Mouse (Mus musculus) spleen, adult 12 weeks (tissue): Measurements from ENCODE around the gene Gnai2.

ENCODE experiments used
- DNase-seq: peaks from one replicate; pipeline ENCODE4 v3.0.0; 2022; ENCODE audit warnings: low spot score

Gene Gnai2

DNA sequence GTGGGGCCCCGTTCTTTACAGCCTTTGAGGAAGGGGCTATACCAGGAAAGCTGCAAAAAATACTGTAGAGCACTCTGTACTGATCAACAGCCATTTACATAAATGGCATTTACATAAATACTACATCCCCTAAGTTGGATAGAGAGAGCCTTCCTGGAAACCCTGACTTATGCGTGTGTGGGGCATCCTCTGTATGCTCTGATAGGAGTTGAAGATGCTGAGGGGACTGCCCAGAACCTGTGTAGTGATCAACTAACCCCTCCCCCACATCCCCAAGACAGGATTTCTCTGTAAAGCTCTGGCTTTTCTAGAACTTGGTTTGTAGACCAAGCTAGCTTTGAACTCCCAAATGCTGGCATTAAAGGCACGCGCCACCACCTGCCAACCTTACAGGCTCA, 25.7 kb downstream of the Gnai2 start:
- DNase-seq, result no peak

DNA sequence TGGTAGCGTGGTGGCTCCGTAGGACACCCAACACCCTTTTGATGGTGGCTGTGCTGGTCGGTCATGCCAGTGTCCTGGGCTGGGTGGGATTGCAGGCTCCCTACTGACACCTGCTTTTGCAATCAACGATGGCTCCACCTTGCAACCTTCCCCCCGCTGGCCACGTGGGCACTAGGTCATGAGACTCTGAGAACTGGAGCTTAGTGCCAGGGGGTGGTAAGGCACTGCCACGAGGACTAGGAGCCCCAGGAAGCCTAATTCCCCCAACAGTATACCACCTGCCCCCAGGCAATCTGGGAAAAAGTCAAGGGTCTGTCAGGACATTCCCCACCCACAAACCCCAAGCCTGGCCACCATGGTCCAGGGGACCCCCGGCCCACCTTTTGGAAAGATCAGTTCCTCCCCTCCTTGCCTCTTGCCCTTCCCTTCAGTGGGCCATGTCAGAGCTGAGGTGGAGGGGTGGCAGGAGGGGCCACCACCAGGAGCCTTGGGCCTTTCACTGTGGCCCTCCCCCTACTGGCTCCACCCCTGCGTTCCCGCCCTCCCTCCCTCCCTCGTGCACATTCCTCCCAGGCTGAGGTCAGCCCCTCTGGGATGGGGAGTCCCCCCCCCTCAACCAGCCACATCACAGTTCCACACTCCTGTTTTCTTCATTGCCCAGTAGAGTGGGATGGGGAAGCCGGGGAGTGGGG, 26.3 kb downstream of the Gnai2 start, which contains the start of gene Sema3b:
TSS of gene Sema3b (minus strand) at position 489 of the 692 bp plus-strand sequence.
- no peak for DNase-seq

DNA sequence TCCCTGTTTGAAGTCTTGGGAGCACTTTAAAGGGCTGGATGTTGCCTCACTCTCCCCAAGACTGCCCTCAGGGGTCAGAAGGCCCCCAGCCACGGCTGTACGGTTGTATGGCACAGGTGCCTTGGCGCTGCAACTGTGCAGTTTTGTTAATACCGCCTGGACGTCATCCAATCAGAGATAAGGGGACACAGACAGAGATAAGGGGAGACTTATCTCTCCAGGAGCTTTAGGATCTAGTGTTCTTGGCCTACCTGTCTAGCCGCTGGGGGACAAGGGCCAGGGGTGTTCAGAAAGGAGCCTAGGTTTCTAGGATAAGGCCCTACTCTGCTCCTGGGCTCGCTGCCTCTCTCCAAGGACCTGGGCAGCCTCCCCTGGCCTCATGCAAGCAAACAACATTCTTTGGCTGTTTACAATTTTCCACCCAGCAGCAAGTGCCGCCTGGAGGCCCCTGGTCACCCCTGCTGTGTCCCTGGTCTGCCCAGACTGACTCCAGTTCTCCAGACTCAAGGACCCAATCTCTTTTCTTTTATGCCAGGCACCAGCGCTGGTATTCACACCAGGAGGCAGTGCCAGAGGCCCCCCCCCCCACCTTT, 27.4 kb downstream of the Gnai2 start:
- DNase-seq, result no peak

DNA sequence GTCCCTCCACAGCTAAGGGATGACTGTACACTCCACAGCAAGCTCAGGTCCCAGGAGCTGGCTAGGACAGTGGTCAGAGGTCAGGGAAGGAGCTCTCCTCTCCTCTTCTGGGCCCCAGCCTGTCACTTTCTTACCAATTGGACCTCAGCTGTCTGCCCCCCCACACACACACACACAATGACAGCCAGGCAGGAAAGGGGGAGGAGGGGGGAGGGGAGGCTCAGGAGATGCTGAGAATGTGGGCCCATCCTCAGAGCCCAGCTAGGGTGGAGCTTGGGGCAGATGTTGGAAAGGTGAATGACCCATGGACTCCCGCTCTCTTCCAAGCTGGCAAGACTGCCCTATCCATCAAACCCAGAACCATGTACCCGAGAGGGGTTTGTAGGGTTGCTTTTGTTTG, 28.1 kb downstream of the Gnai2 start:
- DNase-seq, result no peak

DNA sequence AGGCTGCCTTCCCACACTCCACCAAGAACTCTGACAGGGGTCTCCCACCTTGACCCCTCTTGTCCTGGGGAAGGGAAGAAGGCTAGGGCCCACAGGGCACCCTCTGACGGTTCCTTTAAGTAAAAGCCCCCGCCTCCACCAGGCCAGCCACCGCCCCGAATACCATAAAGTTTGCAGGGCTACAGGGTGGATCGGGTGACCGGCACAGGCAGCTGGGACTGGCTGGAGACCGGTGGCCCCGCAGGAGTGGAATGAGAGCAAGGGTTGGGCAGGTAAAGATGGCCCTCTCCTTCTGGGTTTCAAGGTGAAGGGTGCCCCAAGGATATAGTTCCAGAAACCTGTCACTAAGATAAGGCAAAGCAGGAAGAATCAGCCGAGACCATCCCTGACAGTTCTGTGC, 28.6 kb downstream of the Gnai2 start:
- DNase-seq, result no peak

DNA sequence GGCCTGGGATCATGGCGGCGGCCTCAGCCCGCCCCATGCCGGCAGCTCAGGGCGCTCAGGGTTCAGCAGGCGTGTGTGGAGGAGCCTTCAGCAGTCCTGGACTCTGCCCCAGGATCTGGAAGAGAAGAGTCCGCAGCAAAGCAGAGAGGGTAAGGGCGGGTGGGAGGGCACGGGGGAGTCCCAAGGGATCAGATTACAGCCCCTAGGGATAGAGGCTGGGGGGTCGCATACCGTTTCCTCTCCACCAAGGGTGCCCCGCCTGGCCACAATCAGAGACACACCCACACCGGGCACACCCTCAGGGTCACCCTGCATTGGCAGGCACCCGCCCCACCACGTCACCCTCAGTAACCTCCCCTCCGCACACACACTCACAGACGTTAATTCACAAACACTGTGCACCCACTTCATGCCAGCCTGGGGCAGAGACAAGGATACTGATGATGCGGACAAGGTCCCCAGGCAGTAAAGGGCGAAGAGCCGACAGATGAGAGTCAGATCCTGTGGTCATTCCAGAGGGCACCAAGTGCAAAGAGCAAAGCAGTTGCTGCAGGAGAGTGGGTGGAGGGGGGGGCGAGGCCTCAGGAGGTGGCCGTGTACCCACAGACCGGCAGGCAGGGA, 30.0 kb downstream of the Gnai2 start:
- no peak for DNase-seq

DNA sequence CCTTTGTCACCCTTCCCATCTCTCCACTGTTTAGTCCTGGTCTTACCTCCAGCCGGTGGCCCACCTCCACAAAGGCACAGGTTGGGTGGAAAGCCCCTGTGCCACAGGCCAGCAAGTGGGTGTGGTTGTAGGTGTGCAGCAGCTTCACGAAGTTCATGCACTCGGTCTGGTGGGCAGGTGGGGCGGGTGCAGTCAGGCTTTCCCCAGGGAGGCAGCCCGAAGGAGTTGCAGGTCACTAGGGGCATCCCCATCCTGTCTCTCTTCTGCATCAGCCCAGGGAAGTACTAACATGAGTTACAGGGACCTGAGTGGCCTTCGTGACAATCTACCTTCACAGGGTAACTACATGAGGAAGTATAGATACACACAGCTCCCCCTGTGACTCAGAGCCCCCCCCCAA, 31.9 kb downstream of the Gnai2 start:
- no peak for DNase-seq

DNA sequence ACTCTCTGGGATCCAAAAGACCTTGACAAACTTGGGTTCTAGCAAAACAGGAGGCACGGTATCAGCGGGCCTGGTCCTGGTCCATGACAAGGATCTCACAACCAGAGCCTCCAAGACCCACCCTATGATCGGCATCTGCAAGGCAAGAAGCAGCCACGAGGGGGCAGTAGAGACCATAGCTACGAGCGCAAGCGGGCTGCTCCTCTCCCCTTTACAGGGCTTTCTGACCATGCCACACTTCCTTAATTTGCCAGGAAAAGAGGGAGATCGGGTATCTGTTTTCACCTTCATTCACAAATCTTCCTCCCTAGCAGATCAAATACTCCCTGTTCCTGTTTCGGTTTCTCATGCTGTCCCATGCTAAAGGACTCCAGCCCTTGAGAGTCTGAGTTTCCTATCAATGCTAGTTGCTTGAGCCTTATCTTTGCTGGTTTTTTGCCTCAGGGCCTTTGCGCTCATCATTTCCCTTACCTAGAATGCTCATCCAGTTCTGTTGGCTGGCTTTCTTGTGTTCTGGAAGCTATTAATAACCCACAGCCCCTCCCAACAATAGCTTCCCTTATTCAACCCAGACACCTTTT, 33.0 kb downstream of the Gnai2 start:
- peak; percentile 87 for DNase-seq

DNA sequence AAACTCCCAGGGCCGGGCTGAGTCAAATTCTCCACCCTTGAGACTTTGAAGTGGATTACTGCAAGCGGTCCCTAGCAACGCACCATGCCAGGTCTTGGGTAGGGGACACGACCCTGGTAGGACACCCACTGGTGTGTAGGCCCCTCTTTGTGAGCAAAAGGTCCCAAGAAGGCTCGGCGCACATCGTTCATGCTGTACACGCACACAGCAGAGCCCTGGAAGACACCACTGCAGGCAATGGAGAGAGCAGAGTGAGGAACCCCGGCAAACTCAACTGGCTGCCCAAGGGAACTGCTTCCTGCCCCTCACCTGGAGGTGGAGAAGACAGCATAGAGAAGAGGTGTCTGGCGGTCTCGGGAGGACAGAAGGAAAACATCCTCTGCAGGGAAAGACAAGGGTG, 33.9 kb downstream of the Gnai2 start:
- DNase-seq, result no peak

DNA sequence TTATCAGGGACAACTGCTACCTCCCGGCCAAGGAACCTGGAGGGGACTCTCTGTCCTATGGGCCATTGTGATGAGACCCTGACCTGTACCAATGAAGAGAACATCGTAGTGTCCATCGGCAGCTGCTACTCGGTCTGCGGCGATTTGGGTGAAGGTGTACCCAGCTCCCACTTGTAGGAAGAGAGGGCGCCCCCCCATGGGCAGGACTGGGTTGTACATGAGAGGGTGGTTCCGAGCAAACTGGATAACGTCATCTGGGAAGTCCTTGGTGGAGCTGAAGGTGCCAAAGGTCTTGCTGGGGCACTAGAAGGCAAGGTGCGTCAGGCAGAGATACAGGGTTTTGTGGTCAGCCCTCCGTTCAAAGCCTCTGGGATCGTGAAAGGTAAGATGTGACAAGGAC, 34.4 kb downstream of the Gnai2 start:
- no peak for DNase-seq

DNA sequence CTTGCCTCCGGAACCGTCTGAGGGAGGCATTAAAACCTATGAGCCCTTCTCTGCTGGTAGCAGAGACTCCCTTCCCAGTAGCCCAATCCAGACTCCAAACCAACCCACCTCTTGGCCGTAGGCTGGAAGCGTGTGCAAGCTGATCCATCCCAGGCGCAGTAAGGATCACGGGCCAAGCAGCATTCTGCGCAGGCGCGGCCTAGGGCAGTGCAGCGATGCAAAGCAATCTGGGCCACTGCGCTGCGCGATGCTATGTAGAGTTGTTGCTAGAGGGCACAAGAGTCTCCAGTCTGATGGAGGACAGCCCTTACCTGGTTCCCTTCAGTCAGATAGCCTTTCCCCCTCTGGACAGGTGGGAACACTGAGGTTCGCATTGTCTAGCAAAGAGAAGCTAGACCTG, 35.3 kb downstream of the Gnai2 start:
- DNase-seq, result no peak

DNA sequence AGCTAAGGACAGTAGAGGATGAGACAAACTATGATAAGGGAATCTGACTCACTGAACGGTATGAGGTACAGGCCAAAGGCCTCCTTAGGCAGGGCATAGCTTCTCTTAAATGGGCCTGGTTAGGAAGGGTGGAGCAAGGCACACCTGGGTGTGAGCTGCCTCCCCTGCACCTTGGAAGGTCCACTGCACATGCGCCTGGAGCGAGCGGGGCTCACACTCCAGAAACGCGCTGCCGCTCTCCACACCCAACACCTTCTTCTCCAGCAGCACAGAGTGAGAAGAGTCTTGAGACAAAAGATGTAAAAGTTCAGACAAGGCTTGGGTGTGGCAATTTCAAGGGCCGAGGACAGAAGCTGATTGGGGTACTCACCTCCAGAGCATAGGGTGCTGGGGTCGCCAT, 35.7 kb downstream of the Gnai2 start:
- DNase-seq, result no peak

DNA sequence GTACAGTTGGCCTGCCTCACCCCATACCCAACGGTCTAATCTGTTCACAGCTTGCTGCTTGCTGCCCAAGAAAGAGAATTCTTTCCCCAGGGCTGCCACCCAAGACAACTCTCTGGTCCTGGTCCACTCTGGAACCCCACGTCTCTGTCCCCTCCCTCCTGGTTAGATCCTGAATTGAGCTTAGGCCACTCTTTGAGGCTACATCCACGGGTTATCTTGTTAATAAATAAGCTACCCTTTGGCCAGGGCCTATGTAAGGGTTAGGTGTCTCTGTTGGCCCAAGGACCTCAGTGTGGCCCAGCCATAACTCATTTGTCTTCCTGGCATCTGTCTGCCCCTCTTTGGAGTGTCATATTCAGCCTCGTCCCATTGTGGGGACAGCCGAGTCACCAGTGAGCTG, 36.8 kb downstream of the Gnai2 start:
- DNase-seq, result no peak

DNA sequence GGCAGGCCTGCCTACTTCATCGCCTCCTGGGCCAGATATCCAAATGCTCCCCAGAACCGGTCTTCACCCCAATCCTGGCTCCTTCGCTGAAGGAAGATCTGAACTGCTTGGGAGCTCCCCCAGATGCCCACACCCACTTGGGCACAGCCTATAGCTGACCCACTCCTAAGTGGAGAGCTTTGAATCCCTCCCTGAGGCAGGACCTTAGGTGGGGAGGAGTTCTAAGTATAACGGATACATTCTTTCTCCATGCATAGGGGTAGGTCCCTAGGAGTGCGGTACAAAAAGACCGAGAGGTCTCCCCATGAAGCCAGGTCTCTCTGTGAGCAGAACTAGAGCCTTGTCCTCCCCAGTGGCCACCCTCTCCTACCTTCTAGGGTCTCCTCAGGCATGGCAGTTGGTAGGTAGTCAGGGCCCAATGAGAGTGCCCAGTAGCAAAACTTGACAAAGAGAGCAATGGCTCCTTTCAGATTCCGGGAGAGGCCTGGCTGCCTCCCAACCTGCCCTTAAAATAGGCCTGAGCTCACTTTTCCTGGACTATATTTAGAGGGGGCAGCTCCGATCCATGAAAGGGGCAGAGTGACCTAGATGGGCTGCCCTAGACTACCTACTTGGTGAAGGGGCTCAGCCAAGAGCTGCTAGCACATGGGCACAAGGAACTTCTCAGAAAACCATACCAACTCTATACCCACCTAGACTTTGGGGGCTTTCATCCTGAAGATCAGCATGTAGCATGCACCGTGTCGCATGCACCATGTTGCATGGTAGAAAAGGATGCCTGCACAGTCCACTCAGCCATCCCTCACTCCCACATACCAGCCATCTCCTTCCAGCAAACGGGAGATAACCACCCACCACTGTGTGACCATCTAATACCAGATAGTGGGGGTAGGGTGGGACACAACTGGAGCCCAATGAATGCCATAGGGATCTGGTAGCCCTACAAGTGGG, 38.3 kb downstream of the Gnai2 start:
- no peak for DNase-seq

DNA sequence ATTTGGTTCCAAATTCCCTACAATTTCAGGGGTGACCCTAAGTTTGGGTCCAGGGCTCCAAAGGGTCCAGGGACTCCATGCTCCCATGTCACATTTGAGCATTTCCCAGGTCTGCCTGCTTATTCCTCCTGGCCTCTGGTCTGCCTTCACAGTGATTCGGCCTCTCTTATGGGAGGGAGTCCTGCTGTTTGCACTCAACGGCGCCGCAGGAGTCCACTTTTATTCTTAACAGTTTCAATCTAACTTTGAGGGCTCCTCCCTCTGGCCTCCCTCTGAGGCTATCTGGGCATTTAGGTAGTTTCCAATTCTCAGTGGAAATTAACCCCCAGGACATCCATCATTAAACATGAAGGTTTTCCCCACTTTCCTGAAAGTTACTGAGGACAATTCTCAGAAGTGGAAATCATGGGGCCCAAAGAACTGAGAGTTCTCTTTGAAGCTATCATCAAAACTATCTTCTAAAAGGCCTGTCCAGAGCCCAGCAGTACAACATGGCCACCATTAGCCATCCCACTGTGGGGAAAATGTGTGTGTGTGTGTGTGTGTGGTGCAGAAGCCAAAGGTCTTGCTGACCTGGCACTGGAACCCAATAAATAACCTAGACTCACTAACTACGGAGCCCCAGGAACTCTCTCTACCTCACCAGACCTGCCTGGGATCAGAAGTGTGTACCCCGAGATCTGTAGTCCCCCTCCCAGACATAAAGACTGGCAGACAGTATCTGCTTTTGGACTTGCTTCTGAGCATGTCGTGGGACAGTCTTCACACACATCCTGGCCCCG, 40.7 kb downstream of the Gnai2 start:
- DNase-seq, result no peak

DNA sequence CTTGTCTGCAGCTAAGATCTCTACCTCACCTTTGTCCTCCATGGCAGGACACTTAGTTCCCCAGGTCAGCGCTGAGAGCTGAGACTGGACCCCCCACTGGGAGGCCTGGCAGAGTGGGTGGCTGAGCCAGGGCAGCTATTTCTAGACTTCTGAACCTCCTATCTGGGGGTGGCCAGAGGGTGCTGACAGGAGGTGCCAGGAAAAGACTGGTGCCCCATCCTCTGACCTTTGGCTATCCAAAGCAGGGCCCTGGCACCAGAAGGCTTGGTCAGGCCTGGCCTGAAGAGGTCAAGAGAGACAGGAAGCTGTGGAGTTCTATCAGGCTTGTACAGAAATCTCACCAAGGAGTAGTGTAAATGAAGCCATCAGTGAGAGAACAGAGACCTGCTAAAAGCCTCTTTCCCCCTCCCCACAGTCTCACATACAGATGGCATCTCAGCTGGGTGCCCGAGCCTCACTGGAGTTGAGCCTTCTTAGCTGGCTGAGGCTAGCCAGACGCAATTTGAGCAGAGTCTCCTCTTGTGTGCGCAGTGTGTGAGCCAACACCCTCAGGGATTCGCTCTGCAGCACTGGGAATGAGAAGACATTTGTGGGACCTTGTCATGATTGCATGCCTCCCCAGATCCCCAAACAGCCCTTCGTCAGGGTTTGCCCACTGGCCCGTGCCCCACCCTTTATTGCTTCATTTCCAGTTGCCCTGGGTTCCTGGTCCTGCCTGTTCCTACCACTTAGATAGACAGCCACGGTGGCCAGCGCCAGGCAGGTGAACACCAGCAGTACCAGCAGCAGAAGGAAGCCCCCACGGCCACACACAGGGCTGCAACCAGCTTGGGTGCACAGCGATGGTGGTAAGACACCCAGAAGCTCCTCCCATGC, 41.8 kb downstream of the Gnai2 start:
- DNase-seq, result no peak

DNA sequence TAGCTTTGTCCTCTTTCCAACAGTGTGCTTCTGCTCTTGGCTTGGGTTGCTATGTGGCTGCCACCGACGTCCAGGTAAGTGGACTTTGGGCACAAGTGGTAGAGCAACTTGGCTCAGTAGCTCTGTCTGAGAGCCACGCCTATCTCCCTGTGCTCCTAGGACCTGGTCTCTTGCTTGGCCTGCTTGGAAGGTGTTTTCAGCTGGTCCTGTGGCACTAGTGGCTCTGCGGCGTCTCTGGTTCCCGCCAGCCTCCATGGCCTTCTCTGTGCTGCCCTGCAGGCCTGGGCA, 44.5 kb downstream of the Gnai2 start:
- DNase-seq, result no peak

DNA sequence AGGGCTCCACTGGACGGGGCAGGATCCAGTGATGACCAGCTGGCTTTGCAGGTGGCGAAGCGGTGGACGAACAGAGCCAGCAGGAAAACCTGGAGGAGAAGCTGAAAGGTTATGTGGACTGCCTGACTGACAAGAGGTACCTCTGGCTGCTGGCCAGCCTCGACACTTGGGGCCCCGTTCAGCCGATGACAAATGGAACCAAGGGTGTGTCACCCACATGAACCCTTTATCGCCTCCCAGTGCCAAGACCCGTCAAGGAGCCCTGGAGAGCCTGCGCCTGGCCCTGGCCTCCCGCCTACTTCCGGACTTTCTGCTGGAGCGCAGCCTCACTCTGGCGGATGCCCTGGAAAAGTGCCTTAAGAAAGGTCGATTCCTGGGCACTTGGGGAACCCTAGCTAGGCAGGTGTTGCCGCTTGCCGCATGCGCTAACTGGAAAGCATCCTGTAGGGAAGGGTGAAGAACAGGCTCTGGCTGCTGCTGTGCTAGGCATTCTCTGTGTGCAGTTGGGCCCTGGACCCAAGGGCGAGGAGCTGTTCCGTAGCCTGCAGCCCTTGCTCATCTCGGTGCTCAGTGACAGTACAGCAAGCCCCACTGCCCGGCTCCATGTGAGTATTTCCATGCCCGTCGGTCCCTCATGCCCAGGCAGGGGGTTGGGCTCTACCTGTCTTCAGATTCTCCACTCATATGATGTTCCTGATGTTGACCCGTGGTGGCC, 45.0 kb downstream of the Gnai2 start:
- peak; percentile 68 for DNase-seq

DNA sequence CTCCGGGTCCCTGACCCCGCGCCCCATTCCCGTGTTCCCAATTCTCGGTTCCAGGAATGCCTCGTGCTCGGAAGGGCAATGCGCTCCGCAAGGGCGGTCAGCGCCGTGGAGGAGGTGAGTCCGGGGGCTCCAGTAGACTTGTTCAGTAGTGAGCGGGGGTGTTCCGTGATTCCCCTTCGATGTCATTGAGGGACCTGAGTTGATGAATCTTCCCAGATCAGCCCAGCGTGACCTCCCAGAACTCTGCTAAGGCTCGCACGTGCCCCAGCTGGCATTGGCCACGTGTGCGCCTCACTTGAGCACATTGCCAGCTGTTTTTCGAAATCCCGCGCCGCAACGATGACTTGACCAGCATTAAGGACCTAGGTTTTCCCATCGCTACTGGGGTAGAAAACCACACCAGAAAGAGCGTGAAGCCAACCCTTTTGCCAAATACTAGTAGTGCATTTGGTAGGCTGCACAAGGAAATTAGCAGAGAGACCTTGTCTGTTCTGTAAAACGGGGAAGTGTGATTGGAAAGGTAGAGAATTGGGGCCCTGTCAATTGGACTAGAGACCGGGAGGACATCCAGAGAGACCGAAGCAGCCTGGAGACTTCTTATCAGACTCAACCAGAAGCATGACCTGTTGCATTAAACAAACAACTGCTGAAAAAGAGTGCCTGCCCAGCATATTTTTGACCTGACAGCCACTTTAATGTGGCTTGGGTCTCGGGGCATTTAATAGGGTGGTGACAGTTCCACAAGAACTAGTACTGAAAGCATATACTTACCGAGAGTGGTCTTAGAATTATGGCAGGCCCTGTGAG, 47.1 kb downstream of the Gnai2 start:
- no peak for DNase-seq
